20 mouse cellular contexts compared by ENCODE assay signal in the genomic region with DNA sequence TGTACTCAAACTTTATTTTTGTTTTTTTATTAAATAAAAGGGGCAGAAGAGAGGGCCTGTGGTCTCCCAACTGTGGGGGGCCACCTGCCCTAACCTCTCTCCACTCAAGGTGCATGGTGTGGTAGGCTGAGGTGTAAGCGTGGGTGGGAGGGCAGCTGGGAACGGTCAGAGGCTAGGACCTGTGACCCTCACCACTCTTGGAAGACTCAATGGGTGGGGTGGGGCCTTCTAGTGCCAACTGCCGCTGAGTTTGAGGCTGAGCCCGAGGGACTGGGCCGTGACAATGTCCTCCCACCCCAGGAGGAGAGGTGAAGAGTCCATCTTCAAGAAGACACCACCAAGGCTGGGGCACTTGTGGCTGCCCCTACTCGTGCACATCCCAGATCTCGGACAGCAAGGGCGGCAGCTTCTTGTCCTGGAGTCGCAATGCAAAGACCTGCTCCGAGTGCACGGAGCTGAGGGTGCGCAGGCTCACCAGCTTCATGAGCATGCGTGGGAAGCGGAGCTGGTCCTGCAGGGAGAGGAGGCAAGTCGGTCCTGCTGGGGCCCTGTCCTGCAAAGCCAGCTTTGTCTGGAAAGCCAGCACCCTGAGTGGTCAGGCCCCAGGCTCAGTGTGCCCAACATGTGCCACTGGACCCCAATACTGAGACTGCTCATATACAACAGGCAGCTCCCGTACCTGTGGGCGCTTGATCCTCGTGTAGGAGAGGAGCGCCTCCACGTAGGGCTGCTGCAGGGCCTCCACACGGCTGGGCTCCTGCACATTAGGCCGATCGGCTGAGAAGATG. TPM values are rescaled to one million over a fixed set of nuclear protein-coding genes. Genes with fewer than 3 reads are reported as not detected.
DNase-seq lines count a peak whose midpoint lies in the region; ATAC-seq and TF ChIP-seq lines count a peak whose summit lies in the region.
"Had no signal": no experiment of that assay in that cellular context is flagged by ENCODE, and none has a peak within 500 bp of the region (broad histone marks: within the 10 kb centered on the region; RNA-seq: fewer than 3 reads in every experiment).

No protein-coding gene starts in this region.

- no peak for TF ChIP-seq CTCF in stomach, postnatal 0 days (IDR thresholded peaks at IDR 0.05; ENCODE audit: low read depth)

- H3K36me3 ChIP-seq in forebrain, embryonic 11.5 days (ENCODE audit: control insufficient read depth, insufficient read depth, low read length), result no peaks in the 10 kb centered on the region; the same call in 1 of the 2 replicates
- peaks cover 10% of the 10 kb centered on the region for H3K36me3 ChIP-seq in forebrain, embryonic 16.5 days (ENCODE audit: control insufficient read depth, insufficient read depth)
- peaks cover 13% of the 10 kb centered on the region for H3K36me3 ChIP-seq in heart, embryonic 11.5 days (ENCODE audit: control insufficient read depth, insufficient read depth, low read length)
- H3K36me3 ChIP-seq in splenic B cell, adult 2 months (ENCODE audit: control insufficient read depth, insufficient read depth, low read length, poor library complexity, severe bottlenecking), result peaks cover 18% of the 10 kb centered on the region
- peaks cover 23% of the 10 kb centered on the region for H3K36me3 ChIP-seq in stomach, postnatal 0 days (ENCODE audit: control insufficient read depth, insufficient read depth, low read length)

- no peak overlapping the region for H3K4me3 ChIP-seq in forebrain, embryonic 11.5 days (ENCODE audit: low read depth, low read length)
- no peak overlapping the region for H3K4me3 ChIP-seq in forebrain, embryonic 16.5 days (replicated peaks; ENCODE audit: low read length)
- no peak overlapping the region for H3K4me3 ChIP-seq in heart, embryonic 11.5 days (ENCODE audit: low read depth, low read length)
- H3K4me3 ChIP-seq in stomach, postnatal 0 days (ENCODE audit: low read depth, low read length), result no peak overlapping the region
- H3K4me3 ChIP-seq: embryonic facial prominence, embryonic 13.5 days; intestine, embryonic 15.5 days had no signal

- DNase-seq in forebrain, embryonic 11.5 days (ENCODE audit: low spot score), result peak; percentile 50
- DNase-seq in heart, postnatal 4 days, result peak; percentile 11
- peak; percentile 24 for DNase-seq in thymus, postnatal 4 days
- DNase-seq in thymus, postnatal 10 days (ENCODE audit: low spot score in 2 of 2), result no peak
- DNase-seq in splenic B cell, adult 2 months (ENCODE audit: low read depth, low spot score), result peak; percentile 15
- no peak for DNase-seq in stomach, postnatal 0 days (ENCODE audit: low spot score)
- DNase-seq: adrenal gland, postnatal 10 days; cerebellum, postnatal 25 days; gastrocnemius, postnatal 25 days; heart, postnatal 10 days had no signal

- ATAC-seq in forebrain, embryonic 11.5 days (replicated peaks; ENCODE audit: low FRiP score), result no peak
- no peak for ATAC-seq in forebrain, embryonic 16.5 days
- ATAC-seq in heart, embryonic 11.5 days (replicated peaks; ENCODE audit: insufficient number of reproducible peaks, low FRiP score, low TSS enrichment), result no peak
- ATAC-seq in stomach, postnatal 0 days (ENCODE audit: low FRiP score, low TSS enrichment), result no peak

- no peak overlapping the region for H3K4me2 ChIP-seq in forebrain, embryonic 11.5 days (ENCODE audit: low read depth, low read length, severe bottlenecking)
- H3K4me2 ChIP-seq in forebrain, embryonic 16.5 days (ENCODE audit: low read length), result no peak overlapping the region
- no peak overlapping the region for H3K4me2 ChIP-seq in heart, embryonic 11.5 days
- no peak overlapping the region for H3K4me2 ChIP-seq in stomach, postnatal 0 days (replicated peaks; ENCODE audit: low read depth)
- H3K4me2 ChIP-seq: intestine, embryonic 15.5 days had no signal

- no peaks in the 10 kb centered on the region for H3K9me3 ChIP-seq in forebrain, embryonic 11.5 days (ENCODE audit: control insufficient read depth, low read length)
- H3K9me3 ChIP-seq in forebrain, embryonic 16.5 days (ENCODE audit: control insufficient read depth, low read length), result no peaks in the 10 kb centered on the region
- 0 out of 2 replicates have a peak, but pooled peaks cover 2% of the 10 kb centered on the region for H3K9me3 ChIP-seq in heart, embryonic 11.5 days (replicated peaks; ENCODE audit: control insufficient read depth, low read length)
- H3K9me3 ChIP-seq in stomach, postnatal 0 days (ENCODE audit: control insufficient read depth, low read length), result no peaks in the 10 kb centered on the region
- H3K9me3 ChIP-seq: embryonic facial prominence, embryonic 13.5 days; forebrain, embryonic 15.5 days; intestine, embryonic 15.5 days had no signal

- no peak for TF ChIP-seq EP300 in stomach, postnatal 0 days (optimal IDR thresholded peaks at IDR 0.05)

- WGBS in forebrain, embryonic 11.5 days, result 95% methylated on average over 23 of the region's 23 CpGs
- 96% methylated on average over 23 of the region's 23 CpGs for WGBS in forebrain, embryonic 16.5 days
- WGBS in heart, embryonic 11.5 days (ENCODE audit: insufficient replicate concordance), result 96% methylated on average over 23 of the region's 23 CpGs
- 93% methylated on average over 23 of the region's 23 CpGs for WGBS in stomach, postnatal 0 days

- no peak overlapping the region for H3K27ac ChIP-seq in forebrain, embryonic 11.5 days (ENCODE audit: low read depth, low read length)
- H3K27ac ChIP-seq in forebrain, embryonic 16.5 days (ENCODE audit: low read length), result no peak overlapping the region
- no peak overlapping the region for H3K27ac ChIP-seq in heart, embryonic 11.5 days (ENCODE audit: low read depth, low read length)
- no peak overlapping the region for H3K27ac ChIP-seq in stomach, postnatal 0 days (replicated peaks)
- H3K27ac ChIP-seq: hindbrain, embryonic 14.5 days; intestine, embryonic 15.5 days had no signal

- no peak overlapping the region for H3K9ac ChIP-seq in forebrain, embryonic 11.5 days (ENCODE audit: low read length)
- H3K9ac ChIP-seq in forebrain, embryonic 16.5 days (replicated peaks; ENCODE audit: low read depth, low read length), result no peak overlapping the region
- no peak overlapping the region for H3K9ac ChIP-seq in heart, embryonic 11.5 days (ENCODE audit: low read depth, low read length)
- H3K9ac ChIP-seq in stomach, postnatal 0 days (ENCODE audit: low read length), result no peak overlapping the region
- H3K9ac ChIP-seq: embryonic facial prominence, embryonic 13.5 days; hindbrain, embryonic 14.5 days; intestine, embryonic 15.5 days had no signal

- H3K27me3 ChIP-seq in forebrain, embryonic 11.5 days (ENCODE audit: control insufficient read depth, insufficient read depth, low read length), result no peaks in the 10 kb centered on the region
- H3K27me3 ChIP-seq in forebrain, embryonic 16.5 days (replicated peaks; ENCODE audit: control insufficient read depth, insufficient read depth, low read length), result no peaks in the 10 kb centered on the region
- H3K27me3 ChIP-seq in heart, embryonic 11.5 days (ENCODE audit: control insufficient read depth, insufficient read depth, low read length), result no peaks in the 10 kb centered on the region
- H3K27me3 ChIP-seq in splenic B cell, adult 2 months (ENCODE audit: control insufficient read depth, insufficient read depth, low read length, poor library complexity, severe bottlenecking), result no peaks in the 10 kb centered on the region
- no peaks in the 10 kb centered on the region for H3K27me3 ChIP-seq in stomach, postnatal 0 days (ENCODE audit: control insufficient read depth, insufficient read depth, low read length)
- H3K27me3 ChIP-seq: embryonic facial prominence, embryonic 13.5 days; forebrain, embryonic 15.5 days; intestine, embryonic 15.5 days had no signal

- H3K4me1 ChIP-seq in forebrain, embryonic 11.5 days (replicated peaks; ENCODE audit: control insufficient read depth, insufficient read depth, low read length), result peaks cover 9% of the 10 kb centered on the region
- peaks cover 27% of the 10 kb centered on the region for H3K4me1 ChIP-seq in forebrain, embryonic 16.5 days (replicated peaks; ENCODE audit: control insufficient read depth, insufficient read depth, low read length)
- peaks cover 7% of the 10 kb centered on the region for H3K4me1 ChIP-seq in heart, embryonic 11.5 days (ENCODE audit: control insufficient read depth, insufficient read depth, low read length)
- no peaks in the 10 kb centered on the region; the same call in 1 of the 2 replicates for H3K4me1 ChIP-seq in stomach, postnatal 0 days (replicated peaks; ENCODE audit: control insufficient read depth, insufficient read depth)

RNA-seq across cellular contexts. Expression of a gene that starts 1.2 kb away (rescaled TPM):
- 124 and 133 TPM in 2 replicates for polyA plus RNA-seq in forebrain, embryonic 11.5 days (2014; fragmentation: Nextera tagmentation; extraction: Ambion mirVana)
- 46.1 and 48.0 TPM in 2 replicates for polyA plus RNA-seq in forebrain, embryonic 16.5 days (2015; fragmentation: Nextera tagmentation; extraction: Ambion mirVana)
- total RNA-seq in heart, postnatal 4 days (2021), result 10 to 100 TPM; 42.4 to 46.5 TPM
- 40.1 and 43.1 TPM in 2 replicates for polyA plus RNA-seq in heart, embryonic 11.5 days (2014; fragmentation: Nextera tagmentation; extraction: Ambion mirVana)
- polyA plus RNA-seq in stomach, postnatal 0 days (2015; fragmentation: Nextera tagmentation; extraction: Ambion mirVana), result 18.7 and 18.9 TPM in 2 replicates

RNA-seq across cellular contexts. Expression of a gene that starts 3.9 kb away (rescaled TPM):
- 72.3 and 76.4 TPM in 2 replicates for polyA plus RNA-seq in forebrain, embryonic 11.5 days (2014; fragmentation: Nextera tagmentation; extraction: Ambion mirVana)
- polyA plus RNA-seq in forebrain, embryonic 16.5 days (2015; fragmentation: Nextera tagmentation; extraction: Ambion mirVana), result 69.8 and 80.2 TPM in 2 replicates
- 10 to 100 TPM; 45.5 to 47.2 TPM for total RNA-seq in heart, postnatal 4 days (2021)
- 48.5 and 53.4 TPM in 2 replicates for polyA plus RNA-seq in heart, embryonic 11.5 days (2014; fragmentation: Nextera tagmentation; extraction: Ambion mirVana)
- 56.5 and 59.7 TPM in 2 replicates for polyA plus RNA-seq in stomach, postnatal 0 days (2015; fragmentation: Nextera tagmentation; extraction: Ambion mirVana)

RNA-seq across cellular contexts. Expression of a gene that starts 17.9 kb away (rescaled TPM):
- polyA plus RNA-seq in forebrain, embryonic 11.5 days (2014; fragmentation: Nextera tagmentation; extraction: Ambion mirVana), result 0.13 and 0.23 TPM in 2 replicates
- polyA plus RNA-seq in forebrain, embryonic 16.5 days (2015; fragmentation: Nextera tagmentation; extraction: Ambion mirVana), result not detected in 2 replicates
- under 1 TPM; 0.43 to 0.76 TPM for total RNA-seq in heart, postnatal 4 days (2021)
- polyA plus RNA-seq in heart, embryonic 11.5 days (2014; fragmentation: Nextera tagmentation; extraction: Ambion mirVana), result not detected in 2 replicates
- polyA plus RNA-seq in stomach, postnatal 0 days (2015; fragmentation: Nextera tagmentation; extraction: Ambion mirVana), result 0.13 and 0.22 TPM in 2 replicates
- total RNA-seq: granulocyte monocyte progenitor cell, adult 5-6 weeks had no signal
- polyA plus RNA-seq: forebrain, embryonic 15.5 days; heart, embryonic 14.5 days; hindbrain, embryonic 10.5 days had no signal

RNA-seq across cellular contexts. Expression of a gene that starts 22.4 kb away (rescaled TPM):
- polyA plus RNA-seq in forebrain, embryonic 11.5 days (2014; fragmentation: Nextera tagmentation; extraction: Ambion mirVana), result 0.68 and 0.92 TPM in 2 replicates
- 0.42 and 1.4 TPM in 2 replicates for polyA plus RNA-seq in forebrain, embryonic 16.5 days (2015; fragmentation: Nextera tagmentation; extraction: Ambion mirVana)
- under 1 TPM; 0.50 to 0.59 TPM for total RNA-seq in heart, postnatal 4 days (2021)
- polyA plus RNA-seq in heart, embryonic 11.5 days (2014; fragmentation: Nextera tagmentation; extraction: Ambion mirVana), result 0.70 TPM in 1 of 2 replicates, not detected in the other
- polyA plus RNA-seq in stomach, postnatal 0 days (2015; fragmentation: Nextera tagmentation; extraction: Ambion mirVana), result 0.50 and 0.55 TPM in 2 replicates

RNA-seq across cellular contexts. Expression of a gene that starts 25.4 kb away (rescaled TPM):
- polyA plus RNA-seq in forebrain, embryonic 11.5 days (2014; fragmentation: Nextera tagmentation; extraction: Ambion mirVana), result 0.23 TPM in 1 of 2 replicates, not detected in the other
- polyA plus RNA-seq in forebrain, embryonic 16.5 days (2015; fragmentation: Nextera tagmentation; extraction: Ambion mirVana), result 0.05 and 0.12 TPM in 2 replicates
- 10 to 100 TPM; 15.3 to 15.8 TPM for total RNA-seq in heart, postnatal 4 days (2021)
- polyA plus RNA-seq in heart, embryonic 11.5 days (2014; fragmentation: Nextera tagmentation; extraction: Ambion mirVana), result 0.37 and 0.47 TPM in 2 replicates
- polyA plus RNA-seq in stomach, postnatal 0 days (2015; fragmentation: Nextera tagmentation; extraction: Ambion mirVana), result 0.21 and 0.32 TPM in 2 replicates
- total RNA-seq: granulocyte monocyte progenitor cell, adult 5-6 weeks had no signal
- polyA plus RNA-seq: brain, embryonic 14.5 days had no signal

Comparison
In these comparisons a context has a peak if more than half of its experiments do, and no peak if none do; other contexts are left out.
1. DNase-seq: peak in forebrain, embryonic 11.5 days (single experiment), heart, postnatal 4 days (single experiment), thymus, postnatal 4 days (single experiment) and splenic B cell, adult 2 months (single experiment); none in thymus, postnatal 10 days (0 of 2) and stomach, postnatal 0 days (single experiment).